10 mouse cellular contexts compared by ENCODE assay signal in the genomic region with DNA sequence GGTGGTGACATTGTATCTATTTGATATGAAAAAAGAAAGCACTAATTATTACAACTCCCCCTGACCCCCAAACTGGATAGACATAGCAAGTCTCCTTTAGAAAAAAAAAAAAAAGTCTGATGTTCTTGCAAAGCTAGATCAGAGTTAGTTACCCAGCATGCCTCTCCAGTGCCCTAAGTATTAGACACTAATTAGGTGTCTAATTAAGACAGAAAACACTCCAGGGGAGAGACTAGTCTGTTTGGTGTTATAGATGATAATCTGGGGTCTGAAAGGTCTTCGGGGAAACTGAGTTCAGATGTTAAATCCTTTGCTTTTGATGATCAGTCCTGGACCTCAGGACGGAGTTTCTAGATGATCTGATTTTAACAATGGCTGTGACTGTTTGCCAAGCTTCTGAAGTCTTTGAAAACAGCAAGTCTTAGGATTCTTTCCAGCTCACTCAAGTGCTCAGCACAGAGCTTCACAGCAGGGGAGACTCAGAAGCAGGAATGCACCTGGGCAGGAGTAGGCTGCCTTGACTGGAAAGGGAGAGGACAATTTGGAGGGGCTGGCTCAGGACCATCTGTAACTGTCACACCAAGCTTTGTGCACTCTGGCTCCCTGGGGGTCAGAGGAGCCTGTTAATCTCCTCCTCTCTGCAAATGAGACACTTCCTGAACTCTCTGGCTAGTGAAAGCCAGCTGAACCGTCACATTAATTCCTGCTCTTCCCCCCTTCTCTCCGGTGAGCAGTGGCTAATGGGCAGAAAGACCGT.
DNase-seq lines count a peak whose midpoint lies in the region; ATAC-seq lines count a peak whose summit lies in the region.
"Had no signal": no experiment of that assay in that cellular context is flagged by ENCODE, and none has a peak within 500 bp of the region (broad histone marks: within the 10 kb centered on the region; RNA-seq: fewer than 3 reads in every experiment).

No protein-coding gene starts in this region.

- no peaks in the 10 kb centered on the region for H3K27me3 ChIP-seq in heart, embryonic 16.5 days (ENCODE audit: control insufficient read depth, insufficient read depth, low read length)
- no peaks in the 10 kb centered on the region for H3K27me3 ChIP-seq in heart, embryonic 11.5 days (ENCODE audit: control insufficient read depth, insufficient read depth, low read length)
- H3K27me3 ChIP-seq in forebrain, embryonic 16.5 days (replicated peaks; ENCODE audit: control insufficient read depth, insufficient read depth, low read length) = no peaks in the 10 kb centered on the region
- H3K27me3 ChIP-seq in midbrain, embryonic 15.5 days (replicated peaks) = no peaks in the 10 kb centered on the region

- peak overlapping the region; percentile 14; the same call in 1 of the 2 replicates for H3K9ac ChIP-seq in heart, embryonic 16.5 days (ENCODE audit: low read length)
- H3K9ac ChIP-seq in heart, embryonic 11.5 days (ENCODE audit: low read depth, low read length) = no peak overlapping the region; the same call in 1 of the 2 replicates
- H3K9ac ChIP-seq in forebrain, embryonic 16.5 days (replicated peaks; ENCODE audit: low read depth, low read length) = no peak overlapping the region
- H3K9ac ChIP-seq in midbrain, embryonic 15.5 days = no peak overlapping the region

- H3K27ac ChIP-seq in heart, embryonic 16.5 days (ENCODE audit: low read length) = no peak overlapping the region
- no peak overlapping the region for H3K27ac ChIP-seq in heart, embryonic 11.5 days (ENCODE audit: low read depth, low read length)
- H3K27ac ChIP-seq in forebrain, embryonic 16.5 days (ENCODE audit: low read length) = no peak overlapping the region
- peak overlapping the region; percentile 62 for H3K27ac ChIP-seq in midbrain, embryonic 15.5 days

- no peaks in the 10 kb centered on the region for H3K36me3 ChIP-seq in heart, embryonic 16.5 days (ENCODE audit: control insufficient read depth, insufficient read depth)
- H3K36me3 ChIP-seq in heart, embryonic 11.5 days (ENCODE audit: control insufficient read depth, insufficient read depth, low read length) = peaks cover 2% of the 10 kb centered on the region; the same call in 1 of the 2 replicates
- H3K36me3 ChIP-seq in forebrain, embryonic 16.5 days (ENCODE audit: control insufficient read depth, insufficient read depth) = no peaks in the 10 kb centered on the region
- H3K36me3 ChIP-seq in midbrain, embryonic 15.5 days (replicated peaks) = no peaks in the 10 kb centered on the region

- H3K4me3 ChIP-seq in heart, embryonic 16.5 days (ENCODE audit: low read length) = no peak overlapping the region
- H3K4me3 ChIP-seq in heart, embryonic 11.5 days (ENCODE audit: low read depth, low read length) = no peak overlapping the region
- no peak overlapping the region for H3K4me3 ChIP-seq in forebrain, embryonic 16.5 days (replicated peaks; ENCODE audit: low read length)
- no peak overlapping the region for H3K4me3 ChIP-seq in midbrain, embryonic 15.5 days

- ATAC-seq in heart, embryonic 16.5 days (replicated peaks; ENCODE audit: extremely low read depth, insufficient read depth, low FRiP score) = no peak
- no peak for ATAC-seq in heart, embryonic 11.5 days (replicated peaks; ENCODE audit: insufficient number of reproducible peaks, low FRiP score, low TSS enrichment)
- ATAC-seq in forebrain, embryonic 16.5 days = peak; percentile 34; the same call in 1 of the 2 replicates
- ATAC-seq in midbrain, embryonic 15.5 days (replicated peaks) = peak; percentile 53; the same call in 1 of the 2 replicates
- ATAC-seq: intestine, postnatal 0 days had no signal

- peak; percentile 68 for DNase-seq in cerebellum, adult 8-10 months
- no peak for DNase-seq in frontal cortex, postnatal 36 days (ENCODE audit: low spot score in 2 of 2)
- no peak for DNase-seq in left cerebral cortex, postnatal 36 days (ENCODE audit: low spot score in 2 of 2)
- DNase-seq in spleen, postnatal 14 days (ENCODE audit: low spot score in 2 of 2) = no peak
- DNase-seq: adrenal gland, adult 8-10 months had no signal

- H3K9me3 ChIP-seq in heart, embryonic 16.5 days (replicated peaks; ENCODE audit: control insufficient read depth, low read length) = no peaks in the 10 kb centered on the region
- no peaks in the 10 kb centered on the region for H3K9me3 ChIP-seq in heart, embryonic 11.5 days (replicated peaks; ENCODE audit: control insufficient read depth, low read length)
- H3K9me3 ChIP-seq in forebrain, embryonic 16.5 days (ENCODE audit: control insufficient read depth, low read length) = no peaks in the 10 kb centered on the region
- H3K9me3 ChIP-seq in midbrain, embryonic 15.5 days = no peaks in the 10 kb centered on the region

- H3K4me2 ChIP-seq in heart, embryonic 16.5 days (ENCODE audit: low read depth, low read length) = no peak overlapping the region
- no peak overlapping the region for H3K4me2 ChIP-seq in heart, embryonic 11.5 days
- no peak overlapping the region for H3K4me2 ChIP-seq in forebrain, embryonic 16.5 days (ENCODE audit: low read length)
- no peak overlapping the region for H3K4me2 ChIP-seq in midbrain, embryonic 15.5 days

- H3K4me1 ChIP-seq in heart, embryonic 16.5 days (ENCODE audit: control insufficient read depth, insufficient read depth, low read length) = peaks cover 11% of the 10 kb centered on the region
- H3K4me1 ChIP-seq in heart, embryonic 11.5 days (ENCODE audit: control insufficient read depth, insufficient read depth, low read length) = peaks cover 23% of the 10 kb centered on the region
- peaks cover 15% of the 10 kb centered on the region for H3K4me1 ChIP-seq in forebrain, embryonic 16.5 days (replicated peaks; ENCODE audit: control insufficient read depth, insufficient read depth, low read length)
- peaks cover 34% of the 10 kb centered on the region for H3K4me1 ChIP-seq in midbrain, embryonic 15.5 days

- WGBS in heart, embryonic 16.5 days = 28% methylated on average over 5 of the region's 5 CpGs
- WGBS in heart, embryonic 11.5 days (ENCODE audit: insufficient replicate concordance) = 18% methylated on average over 5 of the region's 5 CpGs
- WGBS in forebrain, embryonic 16.5 days = 3% methylated on average over 5 of the region's 5 CpGs
- 2% methylated on average over 5 of the region's 5 CpGs for WGBS in midbrain, embryonic 15.5 days

- intact Hi-C loops in left cerebral cortex, postnatal 36 days (cut with DNase I) = no loop called here

Comparison
In these comparisons a context has a peak if more than half of its experiments do, and no peak if none do; other contexts are left out.
1. ATAC-seq: peak in forebrain, embryonic 16.5 days (single experiment) and midbrain, embryonic 15.5 days (single experiment); none in heart, embryonic 16.5 days (single experiment) and heart, embryonic 11.5 days (single experiment).